Mouse (Mus musculus) left cerebral cortex, postnatal 4 days (tissue): Measurements from ENCODE around the gene Nox1. TPM values are rescaled to one million over a fixed set of nuclear protein-coding genes. Genes with fewer than 3 reads are reported as not detected.
"Not testable (repeated sequence)": the region's sequence is repeated elsewhere in the genome, so short reads cannot be mapped to it uniquely, and the experiment has no call there.

ENCODE experiments used
- DNase-seq: peaks from one replicate; pipeline ENCODE4 v3.0.0-alpha.2; 2022
- intact Hi-C: fragments of 180-260 bp; cut with DNase I; formaldehyde crosslinking; loops from one replicate; pipeline ENCODE4 v1.15.1; 2025
- total RNA-seq, 2 experiments: library from RNA; stranded (reverse); gene quantifications; 2 replicates each; pipeline ENCODE4 v1.2.3; 2021

Nox1 gene
- total RNA-seq, result not detected

GRCm38 (mm10) chrX:134221856-134222255, at the start of gene Nox1:
TSS of gene Nox1 (minus strand) at chrX:134221956.
- intact Hi-C loops, result no loop called here
- DNase-seq, result no peak

GRCm38 (mm10) chrX:134262129-134262528, 40.4 kb upstream of the Nox1 start:
- DNase-seq, result no peak
- intact Hi-C loops, result no loop called here

- no peak for DNase-seq
- intact Hi-C loops, result no loop called here
These were observed 39.4 kb upstream of the Nox1 start for GRCm38 (mm10) chrX:134261191-134261590.

- intact Hi-C loops, result no loop called here
- no peak for DNase-seq
These were observed 26.4 kb upstream of the Nox1 start for GRCm38 (mm10) chrX:134248202-134248601.

- DNase-seq, result no peak
- intact Hi-C loops, result no loop called here
These were observed 24.2 kb upstream of the Nox1 start for GRCm38 (mm10) chrX:134245946-134246345.

GRCm38 (mm10) chrX:134238266-134238665, 16.5 kb upstream of the Nox1 start:
- intact Hi-C loops, result no loop called here
- DNase-seq, result no peak

- intact Hi-C loops, result no loop called here
- no peak for DNase-seq
These were observed 11.3 kb upstream of the Nox1 start for GRCm38 (mm10) chrX:134233048-134233447.

- intact Hi-C loops, result no loop called here
- no peak for DNase-seq
These were observed 1.1 kb downstream of the Nox1 start for GRCm38 (mm10) chrX:134220618-134221017.

GRCm38 (mm10) chrX:134218161-134218560, 3.6 kb downstream of the Nox1 start:
- intact Hi-C loops, result no loop called here
- no peak for DNase-seq

GRCm38 (mm10) chrX:134211151-134211642, 10.6 kb downstream of the Nox1 start:
- intact Hi-C loops, result no loop called here
- DNase-seq, result no peak

- intact Hi-C loops, result no loop called here
- no peak for DNase-seq
These were observed 13.3 kb downstream of the Nox1 start for GRCm38 (mm10) chrX:134208491-134208890.

GRCm38 (mm10) chrX:134187201-134187600, 34.6 kb downstream of the Nox1 start, which contains the start of gene Arl13a:
TSS of gene Arl13a (plus strand) at chrX:134187501.
- DNase-seq, intact Hi-C loops: not testable (repeated sequence)

GRCm38 (mm10) chrX:134174699-134175098, 47.1 kb downstream of the Nox1 start:
- intact Hi-C loops, result no loop called here
- no peak for DNase-seq

- DNase-seq, result no peak
- intact Hi-C loops, result no loop called here
These were observed 51.2 kb downstream of the Nox1 start for GRCm38 (mm10) chrX:134170584-134170983.

- intact Hi-C loops, result loop anchor here (10.0 kb wide), 1 partner anchor 131 kb away; the partner anchor contains the start of gene Tmem35a
- no peak for DNase-seq
These were observed 58.3 kb downstream of the Nox1 start for GRCm38 (mm10) chrX:134163484-134163883.

- intact Hi-C loops, result loop anchor here (10.0 kb wide), 1 partner anchor 132 kb away; the partner anchor contains the start of gene Tmem35a
- DNase-seq, result no peak
These were observed 58.9 kb downstream of the Nox1 start for GRCm38 (mm10) chrX:134162826-134163225.

- intact Hi-C loops, result loop anchor here (10.0 kb wide), 1 partner anchor 133 kb away; the partner anchor contains the start of gene Tmem35a
- no peak for DNase-seq
These were observed 59.6 kb downstream of the Nox1 start, which contains the start of gene Xkrx for GRCm38 (mm10) chrX:134162043-134162720. TSS of gene Xkrx (minus strand) at chrX:134162076.

- no peak for DNase-seq
- intact Hi-C loops, result loop anchor here (10.0 kb wide), 1 partner anchor 134 kb away; the partner anchor contains the start of gene Tmem35a
These were observed 61.3 kb downstream of the Nox1 start for GRCm38 (mm10) chrX:134160442-134160841.

- intact Hi-C loops, result no loop called here
- DNase-seq, result no peak
These were observed 63.6 kb downstream of the Nox1 start for GRCm38 (mm10) chrX:134158151-134158550.

- intact Hi-C loops, result no loop called here
- no peak for DNase-seq
These were observed 79.8 kb downstream of the Nox1 start for GRCm38 (mm10) chrX:134141986-134142385.

- no peak for DNase-seq
- intact Hi-C loops, result no loop called here
These were observed 80.2 kb downstream of the Nox1 start for GRCm38 (mm10) chrX:134141551-134141950.

GRCm38 (mm10) chrX:134140024-134140423, 81.7 kb downstream of the Nox1 start:
- intact Hi-C loops, result no loop called here
- no peak for DNase-seq
